Mouse (Mus musculus) MEL (cell line): ENCODE data around the gene St3gal2.

Experiments used
- CTCF ChIP-seq, 3 experiments: IDR thresholded peaks in 2 of 3; conservative IDR thresholded peaks in 1 of 3; 2 replicates each; pipeline ENCODE4 v1.5.1; 2011 to 2012; ENCODE audit warnings: low read length in 3 of 3, low read depth in 2 of 3, mild to moderate bottlenecking in 2 of 3, improper control_type of control experiment in 1 of 3, inconsistent platforms in 1 of 3, mixed read lengths in 1 of 3, moderate library complexity in 1 of 3; ENCODE audit not compliant: control insufficient read depth in 1 of 3, insufficient read depth in 1 of 3, poor library complexity in 1 of 3, severe bottlenecking in 1 of 3
- EP300 ChIP-seq, 2 experiments: IDR thresholded peaks; 2 replicates each; pipeline ENCODE4 v1.6.1; 2011; ENCODE audit warnings: improper control_type of control experiment in 2 of 2, low read length in 2 of 2, low read depth in 1 of 2, mild to moderate bottlenecking in 1 of 2
- GATA1 ChIP-seq: IDR thresholded peaks from 2 replicates; pipeline ENCODE4 v1.6.1; 2011; ENCODE audit warnings: low read depth, low read length, improper control_type of control experiment
- HCFC1 ChIP-seq: IDR thresholded peaks from 2 replicates; pipeline ENCODE4 v1.6.1; 2012; ENCODE audit warnings: low read depth, mild to moderate bottlenecking, inconsistent platforms, low read length, improper control_type of control experiment, moderate library complexity
- MXI1 ChIP-seq: IDR thresholded peaks from 2 replicates; pipeline ENCODE4 v1.6.1; 2011; ENCODE audit warnings: mild to moderate bottlenecking, low read depth, low read length, improper control_type of control experiment
- POLR2A ChIP-seq, 2 experiments: IDR thresholded peaks; 2 replicates each; pipeline ENCODE4 v1.6.1; 2011 to 2012; ENCODE audit warnings: low read length in 2 of 2, mild to moderate bottlenecking in 2 of 2, control low read depth in 1 of 2, improper control_type of control experiment in 1 of 2, low read depth in 1 of 2, moderate library complexity in 1 of 2; ENCODE audit not compliant: control insufficient read depth in 1 of 2, insufficient read depth in 1 of 2, poor library complexity in 1 of 2
- RAD21 ChIP-seq: IDR thresholded peaks from 2 replicates; pipeline ENCODE4 v1.6.1; 2011; ENCODE audit warnings: mild to moderate bottlenecking, low read depth, low read length, improper control_type of control experiment
- SIN3A ChIP-seq: IDR thresholded peaks from 2 replicates; pipeline ENCODE4 v1.6.1; 2012; ENCODE audit warnings: low read length, improper control_type of control experiment, inconsistent platforms
- SMC3 ChIP-seq: IDR thresholded peaks from 2 replicates; pipeline ENCODE4 v1.6.1; 2011; ENCODE audit warnings: low read depth, low read length, improper control_type of control experiment
- TBP ChIP-seq: IDR thresholded peaks from 2 replicates; pipeline ENCODE4 v1.8.0; 2011; ENCODE audit warnings: low read depth, low read length, improper control_type of control experiment
- USF1 ChIP-seq: IDR thresholded peaks from 2 replicates; pipeline ENCODE4 v1.6.1; 2014; ENCODE audit warnings: low read depth, mild to moderate bottlenecking, inconsistent platforms, low read length, improper control_type of control experiment, moderate library complexity

GRCm38 (mm10) chr8:110996641-110997430, 77.1 kb downstream of the St3gal2 start:
- no peak for TF ChIP-seq SIN3A
- no peak for TF ChIP-seq TBP
- TF ChIP-seq POLR2A (IDR thresholded peaks at IDR 0.05; ENCODE audit: control insufficient read depth in 1 of 2, insufficient read depth in 1 of 2, low read depth in 1 of 2, low read length in 2 of 2, poor library complexity in 1 of 2) = no peak
- no peak for TF ChIP-seq MXI1
- TF ChIP-seq CTCF (IDR thresholded peaks at IDR 0.05 in 2 of 3, conservative IDR thresholded peaks at IDR 0.05 in 1 of 3; ENCODE audit: control insufficient read depth in 1 of 3, insufficient read depth in 1 of 3, low read depth in 2 of 3, low read length in 3 of 3, poor library complexity in 1 of 3, severe bottlenecking in 1 of 3) = peak in 2 of 3 experiments; percentile 18 to 32; a peak in 2 of 6 replicates
- TF ChIP-seq HCFC1 = no peak
- no peak for TF ChIP-seq GATA1
- TF ChIP-seq SMC3 = peak; percentile 38
- TF ChIP-seq EP300 (IDR thresholded peaks at IDR 0.05; ENCODE audit: low read depth in 1 of 2, low read length in 2 of 2) = no peak
- peak; percentile 37 for TF ChIP-seq RAD21
- TF ChIP-seq USF1 = no peak
